Mouse (Mus musculus): ENCODE results near the gene Mbnl2. TPM values are rescaled to one million over a fixed set of nuclear protein-coding genes. Genes with fewer than 3 reads are reported as not detected.

Mbnl2 gene
- total and polyA plus RNA-seq, 2 experiments from 2014 or later: 23.9 to 58.6 TPM

DNA sequence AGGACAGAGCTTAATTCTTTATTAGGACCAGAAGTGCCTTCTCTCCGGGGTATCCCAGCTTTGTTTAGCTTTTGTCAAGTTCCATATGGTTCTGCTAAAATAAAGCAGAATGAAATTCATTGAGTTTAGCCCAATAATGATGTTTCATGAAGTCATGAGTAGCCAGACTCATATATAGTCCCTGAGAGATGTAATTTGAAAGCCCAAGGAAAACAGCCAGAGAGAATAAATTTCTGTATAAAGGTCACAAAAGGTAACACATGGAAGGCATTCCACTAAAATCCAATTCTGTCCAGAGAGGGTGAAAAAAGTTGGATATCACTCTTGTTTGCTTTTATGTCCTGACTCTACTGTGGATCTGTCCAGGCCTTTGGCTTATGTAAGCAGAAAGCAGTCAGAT is 159.4 kb downstream of the Mbnl2 start:
- ATAC-seq (no peak), DNase-seq (no peak)
- Histone ChIP-seq H3K4me3 (ENCODE audit: low read depth, low read length) (no peak overlapping the region), H3K4me2 (ENCODE audit: low read depth) (no peak overlapping the region), H3K9me3 (ENCODE audit: low read length) (no peaks in the 10 kb centered on the region), H3K27me3 (ENCODE audit: insufficient read depth, low read length) (no peaks in the 10 kb centered on the region), H3K27ac (ENCODE audit: low read depth, low read length) (no peak overlapping the region), H3K4me1 (ENCODE audit: insufficient read depth) (no peaks in the 10 kb centered on the region), H3K36me3 (ENCODE audit: insufficient read depth) (no peaks in the 10 kb centered on the region), H3K9ac (no peak overlapping the region)
- WGBS: 83% methylated on average over 1 of the region's 1 CpGs
- no peak for TF ChIP-seq CTCF (IDR thresholded peaks at IDR 0.05; ENCODE audit: low read depth)

DNA sequence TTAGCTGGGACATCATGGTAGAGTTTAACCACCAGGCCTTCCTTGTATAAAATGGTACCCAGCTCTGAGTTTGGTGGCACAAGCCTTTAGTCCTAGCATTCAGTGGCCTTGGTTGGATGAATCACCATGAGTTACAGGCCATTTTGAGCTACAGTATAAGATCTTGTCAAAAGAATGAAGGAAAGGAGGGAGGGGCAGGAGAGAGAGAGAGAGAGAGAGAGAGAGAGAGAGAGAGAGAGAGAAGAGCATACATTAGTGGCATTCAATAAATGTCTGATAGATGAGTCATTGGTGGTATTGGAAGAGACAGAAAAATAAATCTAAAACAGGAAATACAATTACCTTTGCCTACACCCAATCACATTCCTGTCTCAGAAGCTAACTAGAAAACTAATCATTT is 165.2 kb downstream of the Mbnl2 start:
- Histone ChIP-seq H3K36me3 (ENCODE audit: insufficient read depth) (no peaks in the 10 kb centered on the region), H3K4me3 (ENCODE audit: low read depth, low read length) (no peak overlapping the region), H3K4me2 (ENCODE audit: low read depth) (no peak overlapping the region), H3K27me3 (ENCODE audit: insufficient read depth, low read length) (no peaks in the 10 kb centered on the region), H3K9me3 (ENCODE audit: low read length) (no peaks in the 10 kb centered on the region), H3K9ac (no peak overlapping the region), H3K27ac (ENCODE audit: low read depth, low read length) (no peak overlapping the region), H3K4me1 (ENCODE audit: insufficient read depth) (no peaks in the 10 kb centered on the region)
- TF ChIP-seq CTCF (IDR thresholded peaks at IDR 0.05; ENCODE audit: low read depth): no peak
- ATAC-seq: no peak
- no peak for DNase-seq

DNA sequence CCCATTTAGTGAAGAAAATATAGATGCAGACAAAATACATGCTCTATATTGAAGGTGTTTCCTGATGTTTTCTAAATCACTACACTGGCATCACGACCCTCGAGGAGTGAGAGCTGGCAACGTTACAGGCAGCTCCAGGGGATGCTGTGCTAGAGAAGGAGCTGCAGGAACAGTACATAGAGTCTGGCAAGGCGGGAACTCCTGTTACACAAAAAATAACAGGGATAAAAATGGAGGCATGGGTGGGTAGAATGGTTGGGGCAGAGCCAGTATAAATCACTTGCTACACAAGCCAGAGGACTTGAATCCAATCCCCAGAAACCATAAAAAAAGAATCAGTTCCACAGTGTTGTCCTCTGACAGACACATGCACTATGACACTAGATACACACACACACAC is 165.8 kb downstream of the Mbnl2 start:
- WGBS: 78% methylated on average over 4 of the region's 4 CpGs
- no peak for DNase-seq
- H3K27me3 ChIP-seq (ENCODE audit: insufficient read depth, low read length): no peaks in the 10 kb centered on the region
- no peak overlapping the region for H3K4me3 ChIP-seq (ENCODE audit: low read depth, low read length)
- no peaks in the 10 kb centered on the region for H3K36me3 ChIP-seq (ENCODE audit: insufficient read depth)
- no peak overlapping the region for H3K4me2 ChIP-seq (ENCODE audit: low read depth)
- H3K9ac ChIP-seq: no peak overlapping the region
- no peak for ATAC-seq
- H3K4me1 ChIP-seq (ENCODE audit: insufficient read depth): no peaks in the 10 kb centered on the region
- no peak for TF ChIP-seq CTCF (IDR thresholded peaks at IDR 0.05; ENCODE audit: low read depth)
- no peaks in the 10 kb centered on the region for H3K9me3 ChIP-seq (ENCODE audit: low read length)
- no peak overlapping the region for H3K27ac ChIP-seq (ENCODE audit: low read depth, low read length)

DNA sequence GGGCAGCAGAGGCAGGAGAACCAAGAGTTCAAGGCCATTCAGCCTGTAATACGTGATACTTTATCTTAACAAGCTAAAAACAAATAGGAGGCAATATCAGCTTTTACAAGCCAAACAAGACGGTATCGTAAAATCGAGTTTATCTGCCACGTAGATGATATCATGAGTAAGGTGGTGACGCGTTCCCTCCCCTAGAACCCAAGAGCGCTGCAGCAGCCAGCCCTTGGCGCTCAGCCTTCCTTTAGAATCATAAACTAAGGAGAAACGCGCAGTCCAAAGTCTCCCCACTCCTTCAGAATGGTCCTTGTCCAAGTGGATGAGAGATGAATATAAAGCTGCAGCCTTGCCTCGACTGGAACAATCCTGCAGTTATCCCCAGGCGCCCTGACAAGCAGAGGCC is 166.4 kb downstream of the Mbnl2 start:
- Histone ChIP-seq H3K4me2 (ENCODE audit: low read depth) (no peak overlapping the region), H3K4me1 (ENCODE audit: insufficient read depth) (no peaks in the 10 kb centered on the region), H3K27ac (ENCODE audit: low read depth, low read length) (no peak overlapping the region), H3K27me3 (ENCODE audit: insufficient read depth, low read length) (no peaks in the 10 kb centered on the region), H3K9me3 (ENCODE audit: low read length) (no peaks in the 10 kb centered on the region), H3K9ac (no peak overlapping the region), H3K4me3 (ENCODE audit: low read depth, low read length) (no peak overlapping the region), H3K36me3 (ENCODE audit: insufficient read depth) (no peaks in the 10 kb centered on the region)
- 85% methylated on average over 13 of the region's 13 CpGs for WGBS
- DNase-seq (no peak), ATAC-seq (no peak)
- TF ChIP-seq CTCF (IDR thresholded peaks at IDR 0.05; ENCODE audit: low read depth): no peak

DNA sequence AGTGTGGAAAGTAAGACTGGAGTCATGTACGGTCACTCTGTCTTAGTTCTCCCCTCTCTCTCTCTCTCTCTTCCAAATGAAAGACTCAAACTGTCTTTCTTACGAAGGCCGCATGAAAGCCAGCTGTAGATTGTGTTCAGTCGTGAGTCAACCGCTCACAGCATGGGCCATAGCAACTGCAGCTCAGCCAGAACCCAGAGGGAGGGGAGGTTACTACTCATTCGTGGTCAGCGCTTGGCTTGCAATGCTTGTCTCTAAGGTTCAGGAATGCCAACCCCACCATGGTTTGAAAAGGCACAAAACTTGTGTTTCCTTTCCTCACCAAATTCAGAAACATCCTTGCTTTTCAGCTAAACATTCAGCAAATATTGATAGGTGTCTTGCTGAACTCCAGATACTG is 178.8 kb downstream of the Mbnl2 start:
- DNase-seq (no peak), ATAC-seq (no peak)
- Histone ChIP-seq H3K27me3 (ENCODE audit: insufficient read depth, low read length) (no peaks in the 10 kb centered on the region), H3K4me2 (ENCODE audit: low read depth) (no peak overlapping the region), H3K36me3 (ENCODE audit: insufficient read depth) (no peaks in the 10 kb centered on the region), H3K9ac (no peak overlapping the region), H3K27ac (ENCODE audit: low read depth, low read length) (no peak overlapping the region), H3K4me1 (ENCODE audit: insufficient read depth) (no peaks in the 10 kb centered on the region), H3K9me3 (ENCODE audit: low read length) (no peaks in the 10 kb centered on the region), H3K4me3 (ENCODE audit: low read depth, low read length) (no peak overlapping the region)
- no peak for TF ChIP-seq CTCF (IDR thresholded peaks at IDR 0.05; ENCODE audit: low read depth)
- WGBS: 83% methylated on average over 7 of the region's 7 CpGs

DNA sequence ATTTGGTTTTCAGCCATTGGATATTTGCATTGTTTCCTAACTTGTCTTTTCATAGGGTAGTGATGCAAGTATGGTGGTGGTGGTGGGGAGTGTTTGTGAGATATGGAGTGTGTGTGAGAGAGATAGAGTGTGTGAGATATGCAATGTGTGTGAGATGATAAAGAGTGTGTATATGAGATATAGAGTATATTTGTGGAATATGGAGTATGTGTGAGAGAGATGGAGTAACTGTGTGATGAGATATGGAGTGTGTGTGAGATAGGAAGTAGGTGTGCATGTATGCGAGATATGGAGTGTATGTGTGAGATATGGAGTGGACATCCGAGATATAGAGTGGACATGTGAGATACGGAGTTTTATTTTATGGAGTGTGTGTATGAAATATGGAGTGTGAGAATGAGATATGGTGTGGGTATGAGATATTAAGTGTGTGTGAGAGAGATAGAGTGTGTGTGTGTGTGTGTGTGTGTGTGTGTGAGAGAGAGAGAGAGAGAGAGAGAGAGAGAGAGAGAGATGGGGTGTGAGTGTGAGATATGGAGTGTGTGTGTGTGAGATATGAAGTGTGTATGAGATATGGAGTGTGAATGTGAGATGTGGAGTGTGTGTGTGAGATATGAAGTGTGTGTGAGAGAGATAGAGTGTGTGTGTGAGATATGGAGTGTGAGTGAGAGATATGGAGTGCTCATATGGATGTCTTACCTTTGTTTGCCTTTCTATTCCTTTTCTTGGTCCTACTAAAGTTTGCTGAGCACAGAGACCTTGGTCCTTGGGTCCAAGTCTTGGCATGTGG is 188.7 kb downstream of the Mbnl2 start:
- Histone ChIP-seq H3K36me3 (ENCODE audit: insufficient read depth) (no peaks in the 10 kb centered on the region), H3K9me3 (ENCODE audit: low read length) (no peaks in the 10 kb centered on the region), H3K4me2 (ENCODE audit: low read depth) (no peak overlapping the region), H3K27ac (ENCODE audit: low read depth, low read length) (no peak overlapping the region), H3K9ac (no peak overlapping the region), H3K4me3 (ENCODE audit: low read depth, low read length) (no peak overlapping the region), H3K4me1 (ENCODE audit: insufficient read depth) (no peaks in the 10 kb centered on the region), H3K27me3 (ENCODE audit: insufficient read depth, low read length) (no peaks in the 10 kb centered on the region)
- 97% methylated on average over 3 of the region's 3 CpGs for WGBS
- no peak for DNase-seq
- no peak for ATAC-seq
- TF ChIP-seq CTCF (IDR thresholded peaks at IDR 0.05; ENCODE audit: low read depth): no peak

DNA sequence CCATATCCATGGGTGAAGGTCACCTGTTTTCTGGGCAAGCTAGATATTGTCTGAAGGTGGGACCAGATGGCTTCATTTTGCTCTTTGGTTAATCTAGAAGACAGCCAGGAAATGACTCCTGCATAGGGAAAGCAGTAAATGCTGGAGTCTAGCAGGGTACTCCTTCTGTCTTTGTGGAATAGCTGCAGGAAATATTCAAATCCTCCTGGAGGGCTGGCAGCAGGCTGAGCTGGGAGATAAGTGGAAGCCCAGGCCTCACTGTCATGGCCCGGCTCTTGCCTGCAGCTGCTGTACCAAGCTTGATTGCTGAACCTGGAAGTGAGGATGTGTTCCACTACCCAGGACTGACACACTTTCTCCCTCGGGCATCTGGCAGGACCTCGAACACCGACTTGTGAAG is 191.3 kb downstream of the Mbnl2 start:
- 89% methylated on average over 4 of the region's 4 CpGs for WGBS

More for the DNA sequence above, 191.3 kb downstream of the Mbnl2 start:
- ATAC-seq (no peak), DNase-seq (no peak)
- H3K27me3 ChIP-seq (ENCODE audit: insufficient read depth, low read length): no peaks in the 10 kb centered on the region
- TF ChIP-seq CTCF (IDR thresholded peaks at IDR 0.05; ENCODE audit: low read depth): no peak
- no peak overlapping the region for H3K9ac ChIP-seq
- H3K4me1 ChIP-seq (ENCODE audit: insufficient read depth): no peaks in the 10 kb centered on the region
- no peak overlapping the region for H3K27ac ChIP-seq (ENCODE audit: low read depth, low read length)
- no peaks in the 10 kb centered on the region for H3K9me3 ChIP-seq (ENCODE audit: low read length)
- H3K36me3 ChIP-seq (ENCODE audit: insufficient read depth): no peaks in the 10 kb centered on the region
- H3K4me3 ChIP-seq (ENCODE audit: low read depth, low read length): no peak overlapping the region
- no peak overlapping the region for H3K4me2 ChIP-seq (ENCODE audit: low read depth)
